Mouse (Mus musculus): Measurements from ENCODE around the gene Vmn1r3. TPM values are rescaled to one million over a fixed set of nuclear protein-coding genes. Genes with fewer than 3 reads are reported as not detected.
"Not testable (repeated sequence)": the region's sequence is repeated elsewhere in the genome, so short reads cannot be mapped to it uniquely, and the experiment has no call there.

The Vmn1r3 gene
- total and polyA plus RNA-seq, 2 experiments from 2014 or later, result not detected

DNA sequence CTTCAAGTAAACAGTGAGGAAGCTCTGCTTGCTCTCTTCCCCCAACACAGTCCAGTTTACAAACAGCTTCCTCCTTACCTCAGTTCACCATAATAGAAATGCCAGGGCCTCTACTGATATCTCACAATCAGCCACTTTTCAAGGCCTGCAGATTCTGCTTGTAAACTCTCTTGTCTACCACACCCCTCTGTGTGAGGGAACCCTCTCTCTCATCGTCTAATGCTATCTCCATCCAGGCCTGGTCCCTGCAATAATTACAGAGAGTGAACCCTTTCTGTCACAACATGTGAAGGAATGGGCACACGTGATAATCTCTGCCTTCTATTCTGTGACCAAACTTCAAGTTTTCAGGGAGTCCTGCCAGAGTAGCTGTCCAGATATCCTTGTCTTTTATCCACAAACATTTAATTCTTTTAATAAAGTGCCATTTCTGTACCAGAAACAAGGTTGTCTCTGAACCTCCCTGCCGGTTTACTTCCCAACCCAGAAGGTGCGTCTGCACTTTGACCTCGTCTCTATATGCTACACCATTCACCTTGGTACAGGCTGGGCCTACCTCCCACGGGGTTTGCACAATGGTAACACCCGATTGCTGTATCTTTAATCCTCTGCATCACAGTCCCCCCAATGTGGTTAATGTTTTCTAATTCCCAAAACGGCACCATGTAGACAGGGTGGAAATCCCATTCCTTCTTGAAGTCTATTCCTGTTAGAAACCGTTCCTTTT, 38.5 kb upstream of the Vmn1r3 start:
- WGBS, result 77% methylated on average over 5 of the region's 9 CpGs
- not testable (repeated sequence) for H3K4me1 ChIP-seq (ENCODE audit: insufficient read depth, low read length)

DNA sequence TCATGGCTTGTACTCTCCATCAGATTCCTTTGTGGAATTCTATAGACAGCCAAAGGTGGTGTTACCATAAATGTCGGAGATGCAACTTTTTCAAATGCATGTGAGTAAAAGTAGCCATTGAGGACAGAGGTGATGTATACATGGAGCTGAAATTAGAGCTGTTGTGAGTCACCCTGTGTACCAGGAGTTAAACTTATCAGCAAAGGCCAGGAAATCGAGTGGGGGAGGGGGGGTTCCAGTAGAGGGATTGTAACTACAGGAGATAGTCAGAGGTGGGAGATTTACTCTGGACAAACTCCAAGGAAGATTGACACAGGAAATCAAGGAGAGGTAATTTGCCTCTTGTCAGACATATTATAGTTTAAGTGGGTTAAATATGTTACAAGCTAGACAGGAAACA, 31.2 kb upstream of the Vmn1r3 start:
- not testable (repeated sequence) for H3K9ac ChIP-seq (replicated peaks; ENCODE audit: low read length); ATAC-seq; DNase-seq (ENCODE audit: low spot score); H3K36me3 ChIP-seq (ENCODE audit: insufficient read depth, low read length); H3K4me1 ChIP-seq (ENCODE audit: insufficient read depth, low read length); H3K4me3 ChIP-seq (ENCODE audit: low read length); H3K27ac ChIP-seq; H3K4me2 ChIP-seq (ENCODE audit: low read depth, low read length); H3K9me3 ChIP-seq (ENCODE audit: low read length); H3K27me3 ChIP-seq (ENCODE audit: insufficient read depth, low read length)
- 72% methylated on average over 2 of the region's 2 CpGs for WGBS

More for the DNA sequence above, 38.5 kb upstream of the Vmn1r3 start:
- H3K9me3 ChIP-seq (ENCODE audit: low read length), result peaks cover 26% of the 10 kb centered on the region
- H3K27me3 ChIP-seq (ENCODE audit: insufficient read depth, low read length); H3K36me3 ChIP-seq (ENCODE audit: insufficient read depth, low read length); ATAC-seq; H3K27ac ChIP-seq; H3K9ac ChIP-seq (replicated peaks; ENCODE audit: low read length); H3K4me2 ChIP-seq (ENCODE audit: low read depth, low read length); H3K4me3 ChIP-seq (ENCODE audit: low read length); DNase-seq (ENCODE audit: low spot score): not testable (repeated sequence)

- H3K4me2 ChIP-seq (ENCODE audit: low read depth, low read length); H3K27me3 ChIP-seq (ENCODE audit: insufficient read depth, low read length); H3K9me3 ChIP-seq (ENCODE audit: low read length); H3K4me3 ChIP-seq (ENCODE audit: low read length); H3K27ac ChIP-seq; H3K36me3 ChIP-seq (ENCODE audit: insufficient read depth, low read length); H3K4me1 ChIP-seq (ENCODE audit: insufficient read depth, low read length); ATAC-seq; H3K9ac ChIP-seq (replicated peaks; ENCODE audit: low read length); DNase-seq (ENCODE audit: low spot score): not testable (repeated sequence)
- WGBS, result 67% methylated on average over 4 of the region's 4 CpGs
These were observed 28.2 kb upstream of the Vmn1r3 start for GRCm38 (mm10) chr4:3213349-3213748.

DNA sequence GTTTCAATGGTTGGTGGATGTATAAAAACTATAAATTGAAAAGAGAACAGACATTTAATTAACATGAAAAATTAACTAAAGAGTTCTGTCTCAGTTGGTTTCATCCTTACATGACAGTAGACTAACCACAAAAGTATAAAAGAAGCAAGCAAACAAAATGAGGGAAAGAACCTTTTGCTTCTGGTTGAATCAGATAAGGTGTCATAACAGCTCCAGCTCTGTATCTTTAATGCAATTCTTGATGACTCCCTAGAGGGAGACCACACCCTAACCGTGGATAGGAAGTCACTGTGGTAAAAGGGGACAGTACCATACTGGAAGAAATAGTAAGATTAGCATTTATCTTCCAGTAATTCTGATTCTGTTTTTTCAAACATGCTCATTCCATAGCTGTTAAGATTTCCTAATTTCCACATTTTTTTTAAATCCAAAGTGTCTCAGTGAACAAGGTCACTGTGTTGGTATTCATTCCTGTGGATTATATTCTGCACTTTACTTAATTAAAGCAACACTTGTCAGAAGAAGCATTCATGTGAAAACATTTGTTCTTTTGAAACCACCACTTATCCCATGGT, 24.6 kb upstream of the Vmn1r3 start:
- not testable (repeated sequence) for DNase-seq (ENCODE audit: low spot score); H3K27me3 ChIP-seq (ENCODE audit: insufficient read depth, low read length)

GRCm38 (mm10) chr4:3176746-3177490, 8.2 kb downstream of the Vmn1r3 start:
- ATAC-seq; H3K36me3 ChIP-seq (ENCODE audit: insufficient read depth, low read length): not testable (repeated sequence)

More for the DNA sequence above, 24.6 kb upstream of the Vmn1r3 start:
- not testable (repeated sequence) for ATAC-seq; H3K4me1 ChIP-seq (ENCODE audit: insufficient read depth, low read length); H3K36me3 ChIP-seq (ENCODE audit: insufficient read depth, low read length); H3K4me2 ChIP-seq (ENCODE audit: low read depth, low read length); H3K4me3 ChIP-seq (ENCODE audit: low read length); H3K9ac ChIP-seq (replicated peaks; ENCODE audit: low read length); H3K27ac ChIP-seq; H3K9me3 ChIP-seq (ENCODE audit: low read length)
- 67% methylated on average over 1 of the region's 1 CpGs for WGBS

DNA sequence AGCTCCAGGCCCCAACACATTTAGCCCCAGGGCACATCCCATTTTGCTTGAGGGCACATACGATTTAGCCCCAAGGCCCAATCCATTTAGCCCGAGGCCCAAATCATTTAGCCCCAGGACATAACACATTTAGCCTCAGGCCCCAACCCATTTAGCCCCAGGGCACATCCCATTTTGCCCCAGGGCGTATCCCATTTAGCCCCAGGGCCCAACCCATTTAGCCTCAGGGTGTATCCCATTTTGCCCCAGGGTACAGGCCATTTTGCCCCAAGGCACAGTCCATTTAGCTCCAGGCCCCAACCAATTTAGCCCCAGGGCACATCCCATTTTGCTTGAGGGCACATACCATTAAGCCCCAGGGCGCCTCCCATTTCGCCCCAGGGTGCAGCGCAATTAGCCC, 9.0 kb downstream of the Vmn1r3 start:
- ATAC-seq, result not testable (repeated sequence)

More at GRCm38 (mm10) chr4:3176746-3177490, 8.2 kb downstream of the Vmn1r3 start:
- H3K4me3 ChIP-seq (ENCODE audit: low read length); DNase-seq (ENCODE audit: low spot score); H3K27me3 ChIP-seq (ENCODE audit: insufficient read depth, low read length); H3K9ac ChIP-seq (replicated peaks; ENCODE audit: low read length); H3K9me3 ChIP-seq (ENCODE audit: low read length); H3K4me2 ChIP-seq (ENCODE audit: low read depth, low read length); H3K4me1 ChIP-seq (ENCODE audit: insufficient read depth, low read length); H3K27ac ChIP-seq: not testable (repeated sequence)
- 91% methylated on average over 10 of the region's 10 CpGs for WGBS

GRCm38 (mm10) chr4:3175756-3176155, 9.4 kb downstream of the Vmn1r3 start:
- H3K4me3 ChIP-seq (ENCODE audit: low read length); H3K36me3 ChIP-seq (ENCODE audit: insufficient read depth, low read length); H3K9ac ChIP-seq (replicated peaks; ENCODE audit: low read length); H3K27ac ChIP-seq; H3K9me3 ChIP-seq (ENCODE audit: low read length); H3K4me2 ChIP-seq (ENCODE audit: low read depth, low read length); ATAC-seq; DNase-seq (ENCODE audit: low spot score); H3K4me1 ChIP-seq (ENCODE audit: insufficient read depth, low read length); H3K27me3 ChIP-seq (ENCODE audit: insufficient read depth, low read length): not testable (repeated sequence)
- 91% methylated on average over 5 of the region's 8 CpGs for WGBS

More for the DNA sequence above, 9.0 kb downstream of the Vmn1r3 start:
- not testable (repeated sequence) for H3K4me2 ChIP-seq (ENCODE audit: low read depth, low read length); H3K9me3 ChIP-seq (ENCODE audit: low read length); H3K4me1 ChIP-seq (ENCODE audit: insufficient read depth, low read length); H3K27me3 ChIP-seq (ENCODE audit: insufficient read depth, low read length); H3K27ac ChIP-seq; DNase-seq (ENCODE audit: low spot score); H3K9ac ChIP-seq (replicated peaks; ENCODE audit: low read length); H3K4me3 ChIP-seq (ENCODE audit: low read length); H3K36me3 ChIP-seq (ENCODE audit: insufficient read depth, low read length)
- 93% methylated on average over 6 of the region's 6 CpGs for WGBS

DNA sequence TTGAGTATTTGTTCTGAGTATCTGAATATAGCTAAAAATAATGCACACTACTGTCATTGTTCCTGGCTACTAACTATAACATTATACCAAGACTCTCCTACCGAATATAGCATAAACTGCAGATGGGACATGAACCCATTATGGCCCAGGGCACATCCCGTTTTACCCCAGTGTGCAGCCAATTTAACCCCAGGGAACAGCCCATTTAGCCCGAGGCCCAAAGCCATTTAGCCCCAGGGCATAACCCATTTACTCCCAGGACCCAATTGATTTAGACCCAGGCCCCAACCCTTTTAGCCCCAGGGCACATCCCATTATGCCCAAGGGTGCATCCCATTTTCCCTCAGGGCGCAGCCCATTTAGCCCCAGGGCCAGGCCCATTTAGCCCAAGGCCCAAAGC, 10.6 kb downstream of the Vmn1r3 start:
- not testable (repeated sequence) for H3K9ac ChIP-seq (replicated peaks; ENCODE audit: low read length); H3K27ac ChIP-seq; H3K27me3 ChIP-seq (ENCODE audit: insufficient read depth, low read length); H3K4me3 ChIP-seq (ENCODE audit: low read length); ATAC-seq; H3K36me3 ChIP-seq (ENCODE audit: insufficient read depth, low read length); H3K4me1 ChIP-seq (ENCODE audit: insufficient read depth, low read length); H3K9me3 ChIP-seq (ENCODE audit: low read length); DNase-seq (ENCODE audit: low spot score); H3K4me2 ChIP-seq (ENCODE audit: low read depth, low read length)
- WGBS, result 76% methylated on average over 4 of the region's 4 CpGs

GRCm38 (mm10) chr4:3167020-3167419, 18.1 kb downstream of the Vmn1r3 start, which contains the start of gene Vmn1r2:
Vmn1r2 (plus strand) TSS chr4:3167320.
- not testable (repeated sequence) for DNase-seq (ENCODE audit: low spot score); H3K4me2 ChIP-seq (ENCODE audit: low read depth, low read length); ATAC-seq; H3K9me3 ChIP-seq (ENCODE audit: low read length); H3K36me3 ChIP-seq (ENCODE audit: insufficient read depth, low read length); H3K9ac ChIP-seq (replicated peaks; ENCODE audit: low read length); H3K4me1 ChIP-seq (ENCODE audit: insufficient read depth, low read length); H3K27me3 ChIP-seq (ENCODE audit: insufficient read depth, low read length); H3K27ac ChIP-seq; H3K4me3 ChIP-seq (ENCODE audit: low read length)
- WGBS, result no CpG with 5 or more reads among the region's 1 CpGs

Data from hindbrain, postnatal 0 days (tissue).